Mouse (Mus musculus): ENCODE measurements around the gene Cep295.
"Not testable (repeated sequence)": the region's sequence is repeated elsewhere in the genome, so short reads cannot be mapped to it uniquely, and the experiment has no call there.

The Cep295 gene

DNA sequence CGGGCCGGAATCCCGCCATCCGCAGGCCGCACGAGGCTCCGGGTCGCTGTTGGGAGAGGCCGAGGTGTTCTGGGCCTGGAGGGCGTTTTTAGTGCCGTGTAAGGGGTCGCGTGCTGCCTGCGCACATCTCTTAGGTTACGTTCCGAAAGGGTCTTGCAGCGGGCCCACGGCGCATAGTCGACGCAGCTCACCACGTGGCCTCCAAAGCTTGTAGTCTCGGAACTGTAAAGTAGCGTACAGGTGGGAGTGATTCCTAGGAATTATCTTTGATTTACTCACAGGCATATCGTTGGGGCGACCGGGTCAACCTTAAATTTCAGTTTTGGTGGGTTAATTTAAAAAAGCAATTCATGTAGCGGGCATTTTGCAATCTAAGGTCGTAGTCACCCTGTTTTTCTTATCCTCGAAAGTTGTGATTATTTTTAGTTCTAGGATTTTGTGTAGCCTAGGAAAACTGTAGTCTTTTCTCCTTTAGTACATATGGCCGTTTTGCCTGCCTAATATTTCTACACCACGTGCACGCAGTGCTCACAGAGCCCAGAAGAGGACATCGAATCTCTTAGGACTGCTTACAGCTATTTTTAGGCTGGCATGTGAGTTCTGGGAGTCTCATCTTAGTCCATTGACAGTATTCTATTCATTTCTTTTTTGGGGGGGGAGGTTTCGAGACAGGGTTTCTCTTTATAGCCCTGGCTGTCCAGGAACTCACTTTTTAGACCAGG, 51.0 kb downstream of the Cep295 start, which contains the start of gene 4931406C07Rik:
TSS of gene 4931406C07Rik (minus strand) at position 51 of the 722 bp plus-strand sequence.
- DNase-seq, result no peak

DNA sequence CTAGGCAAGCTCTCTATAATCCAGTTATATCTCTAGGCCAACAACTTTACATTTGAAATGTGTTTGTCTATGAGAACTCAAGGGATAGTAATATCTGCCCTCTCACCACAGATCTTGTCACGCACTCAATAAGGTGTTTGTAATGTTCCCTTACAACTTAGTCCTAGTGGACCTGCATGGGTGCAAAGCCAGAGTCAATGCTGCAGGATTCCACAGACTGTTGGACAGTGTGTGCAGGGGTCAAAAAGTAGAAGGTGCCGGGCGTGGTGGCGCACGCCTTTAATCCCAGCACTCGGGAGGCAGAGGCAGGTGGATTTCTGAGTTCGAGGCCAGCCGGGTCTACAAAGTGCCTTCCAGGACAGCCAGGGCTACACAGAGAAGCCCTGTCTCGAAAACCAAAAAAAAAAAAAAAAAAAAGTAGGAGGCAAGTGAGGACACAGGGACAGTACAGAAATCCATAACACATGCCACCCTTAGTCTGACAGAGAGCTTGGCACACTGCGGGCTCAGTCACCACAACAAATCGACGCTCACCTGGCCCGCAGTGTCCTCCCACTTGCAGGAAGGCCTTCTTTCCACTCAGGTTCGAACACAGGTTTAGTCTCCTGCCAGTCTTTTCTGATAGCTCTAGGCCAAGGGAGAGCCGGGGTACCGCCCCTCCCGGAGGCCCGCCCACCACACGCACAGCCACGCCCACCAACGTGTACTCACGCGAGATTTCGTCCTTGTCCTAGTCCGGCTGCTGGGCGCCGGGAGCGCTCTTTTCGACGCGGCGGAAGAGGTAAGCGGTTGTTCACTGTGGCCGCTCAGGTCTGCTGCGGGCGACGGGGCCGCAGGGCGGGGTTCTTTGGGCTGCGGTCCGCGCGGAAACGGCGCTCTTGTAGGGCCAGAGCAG, 51.8 kb downstream of the Cep295 start, which contains the start of gene Taf1d:
TSS of gene Taf1d (plus strand) at position 712 of the 895 bp plus-strand sequence.
- DNase-seq, result peak; percentile 99

DNA sequence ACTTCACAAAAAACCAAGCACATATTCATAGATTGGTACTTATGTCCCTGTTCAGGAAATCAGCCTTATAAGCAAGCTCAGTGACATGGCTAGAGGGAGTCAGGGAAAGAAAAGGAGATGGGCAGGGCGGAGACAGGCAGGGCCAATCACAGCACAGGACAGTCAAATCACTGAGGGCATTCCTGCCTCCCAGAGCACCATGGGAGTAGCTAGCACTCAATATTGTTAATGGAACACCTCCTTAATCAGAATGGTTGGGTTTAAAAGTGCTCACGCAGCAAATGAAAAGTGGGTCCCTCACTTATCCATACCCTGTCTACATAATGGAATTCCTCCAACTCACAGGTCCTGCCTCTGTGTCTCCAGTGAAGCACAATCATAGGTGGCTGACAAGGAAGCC, 54.7 kb downstream of the Cep295 start:
- peak; percentile 61 for DNase-seq

DNA sequence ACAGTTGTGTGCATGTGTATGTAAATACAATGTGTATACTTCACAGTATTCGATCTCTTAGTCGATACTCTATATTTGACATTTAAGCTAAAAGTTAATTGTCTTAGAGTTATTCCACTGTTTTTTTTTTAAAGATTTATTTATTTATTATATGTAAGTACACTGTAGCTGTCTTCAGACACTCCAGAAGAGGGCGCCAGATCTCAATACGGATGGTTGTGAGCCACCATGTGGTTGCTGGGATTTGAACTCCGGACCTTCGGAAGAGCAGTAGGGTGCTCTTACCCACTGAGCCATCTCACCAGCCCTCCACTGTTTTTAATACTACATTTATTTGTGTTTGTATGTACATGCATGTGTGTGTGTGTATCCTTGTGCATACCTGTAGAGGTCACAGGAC, 55.6 kb downstream of the Cep295 start:
- DNase-seq, result not testable (repeated sequence)

DNA sequence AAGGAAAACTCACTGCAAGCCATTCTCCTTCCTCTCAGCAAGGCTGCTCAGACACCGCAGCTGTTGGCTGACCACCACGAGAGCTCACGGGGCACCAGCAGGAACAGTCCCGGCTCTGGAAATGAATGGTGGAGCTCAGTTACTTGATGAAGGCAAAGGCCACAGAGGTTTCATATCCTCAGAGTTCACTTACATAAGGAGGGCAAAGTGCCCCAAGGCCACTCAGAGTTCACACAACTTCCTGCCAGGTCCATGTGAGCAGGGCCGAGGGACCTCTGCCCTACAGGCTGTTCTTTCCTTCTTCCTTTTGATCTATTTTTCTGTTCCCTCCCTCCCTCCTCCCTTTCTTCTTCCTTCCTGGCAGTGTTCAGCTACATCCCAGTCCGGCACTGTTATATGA, 56.2 kb downstream of the Cep295 start:
- peak; percentile 78 for DNase-seq

DNA sequence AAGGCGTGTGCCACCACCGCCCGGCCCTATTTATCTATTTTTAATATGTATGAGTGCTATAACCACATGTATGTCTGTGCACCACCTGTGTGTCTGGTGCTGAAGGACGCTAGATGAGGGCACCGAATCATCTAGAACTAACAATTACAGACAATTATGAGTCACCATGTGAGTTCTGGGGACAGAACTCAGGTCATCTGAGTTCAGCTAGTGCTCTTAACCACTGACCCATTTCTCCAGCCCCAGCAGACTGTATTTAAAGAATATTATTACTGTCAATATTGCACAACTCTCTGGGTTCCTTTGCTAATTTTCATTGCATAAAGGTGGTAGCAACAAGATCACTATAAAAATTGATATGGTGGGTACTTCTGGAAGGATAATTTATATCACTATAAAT, 57.5 kb downstream of the Cep295 start:
- no peak for DNase-seq

DNA sequence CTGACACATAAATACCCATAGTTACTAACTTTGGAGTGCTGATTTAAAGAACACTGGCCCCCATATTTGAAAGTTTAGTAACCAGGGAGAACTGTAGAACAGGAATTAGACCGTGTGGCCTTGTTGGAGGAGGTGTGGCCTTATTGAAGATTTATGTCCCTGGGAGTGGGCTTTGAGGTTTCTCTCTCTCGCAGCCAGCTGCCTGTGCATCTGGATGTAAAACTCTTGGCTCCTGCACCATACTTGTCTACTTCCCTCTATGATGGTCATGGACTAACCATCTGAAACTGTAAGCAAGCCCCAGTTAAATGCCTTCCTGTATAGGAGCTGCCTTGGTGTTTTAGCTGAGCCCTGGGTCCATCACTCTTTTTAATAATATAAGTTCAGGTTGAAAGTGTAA, 59.1 kb downstream of the Cep295 start:
- DNase-seq, result no peak

DNA sequence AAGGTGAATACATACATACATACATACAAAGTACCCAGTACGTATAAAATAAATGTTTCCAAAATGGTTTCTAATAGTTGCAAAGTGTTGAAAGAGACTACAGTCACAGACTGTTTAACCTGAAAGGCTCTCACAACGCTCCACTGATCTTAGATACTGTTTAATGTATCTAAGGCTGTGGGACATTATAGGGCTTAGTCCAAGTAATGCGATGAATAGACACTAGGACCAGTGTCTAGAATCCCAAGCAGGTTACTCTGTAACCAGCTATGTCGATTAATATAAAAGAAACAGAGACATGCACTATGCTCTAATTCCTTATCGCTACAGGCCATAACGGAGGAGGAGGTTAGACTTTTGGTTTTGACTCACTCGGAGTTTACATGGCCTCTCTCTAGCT, 60.5 kb downstream of the Cep295 start:
- DNase-seq, result no peak

DNA sequence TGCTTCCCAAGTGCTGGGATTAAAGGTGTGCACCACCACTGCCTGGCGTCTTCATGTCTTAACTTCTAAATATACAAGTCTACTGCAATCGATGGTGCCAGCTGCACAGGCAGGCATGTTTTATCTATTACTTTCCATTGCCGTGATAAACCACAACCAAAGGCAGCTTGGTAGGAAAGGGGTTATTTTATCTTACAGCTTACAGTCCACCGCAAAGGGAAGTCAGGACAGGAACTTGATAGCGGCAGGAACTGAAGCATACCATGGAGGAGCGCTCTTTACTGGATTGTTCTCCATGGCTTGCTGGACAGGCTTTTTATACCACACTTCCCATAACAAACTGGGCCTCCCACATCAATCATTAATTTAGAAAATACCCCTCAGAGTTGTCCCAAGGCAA, 68.3 kb downstream of the Cep295 start:
- no peak for DNase-seq

DNA sequence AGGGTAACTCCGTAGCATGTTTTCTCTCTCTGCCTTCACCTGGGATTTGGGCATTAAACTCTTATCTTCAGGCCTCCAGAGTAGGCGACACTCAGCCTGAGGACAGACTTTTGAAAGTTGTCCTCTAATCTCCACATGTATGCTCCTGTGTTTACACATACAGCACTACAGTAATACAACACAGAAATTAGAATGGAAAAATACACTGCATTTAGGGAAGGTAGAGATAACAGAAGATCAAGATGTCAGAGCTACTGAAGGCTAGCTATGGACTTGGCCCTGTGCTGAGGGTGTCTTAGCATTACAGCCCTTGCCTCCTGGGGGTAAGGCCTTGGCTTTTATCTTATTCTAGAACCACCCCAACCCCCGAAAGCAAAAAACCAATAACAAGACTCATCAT, 69.2 kb downstream of the Cep295 start:
- DNase-seq, result no peak

DNA sequence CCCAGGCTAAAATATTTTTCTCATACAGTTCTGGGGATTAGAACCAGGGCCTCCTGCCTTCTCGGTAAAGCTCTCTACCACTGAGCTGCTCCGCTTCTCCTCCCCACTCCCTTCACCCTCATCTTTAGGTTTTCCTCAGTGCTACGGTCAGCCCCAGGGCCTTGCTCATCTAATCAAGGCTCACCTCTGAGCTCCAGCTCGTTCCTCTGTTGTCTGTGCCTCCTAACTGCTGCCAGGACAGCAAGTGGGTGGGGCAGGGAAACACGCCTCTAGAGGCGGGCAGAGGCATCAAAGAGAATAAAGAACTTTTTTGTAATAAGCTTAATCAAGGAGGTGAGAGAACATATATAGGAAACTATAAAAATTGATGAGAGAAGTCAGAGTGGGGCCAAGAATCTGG, 69.7 kb downstream of the Cep295 start:
- no peak for DNase-seq

DNA sequence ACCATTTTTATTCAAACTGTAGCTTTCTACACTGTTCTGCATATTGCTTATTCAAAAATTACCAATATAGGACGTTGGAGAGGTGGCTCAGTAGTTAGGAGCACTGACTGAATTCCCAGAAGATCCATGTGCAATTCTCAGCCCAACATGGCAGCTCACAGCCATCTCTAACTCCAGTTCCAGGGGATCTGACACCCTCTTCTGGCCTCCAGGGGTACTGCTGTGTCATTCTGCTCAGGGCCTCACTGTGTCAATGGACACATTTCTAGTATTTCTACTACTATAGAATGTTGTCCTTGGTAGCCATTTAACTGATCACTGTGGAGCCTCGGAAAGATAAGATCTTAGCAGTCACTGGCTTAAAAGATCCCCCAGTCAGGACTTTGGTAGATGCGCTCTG, 72.1 kb downstream of the Cep295 start:
- DNase-seq, result peak; percentile 48

DNA sequence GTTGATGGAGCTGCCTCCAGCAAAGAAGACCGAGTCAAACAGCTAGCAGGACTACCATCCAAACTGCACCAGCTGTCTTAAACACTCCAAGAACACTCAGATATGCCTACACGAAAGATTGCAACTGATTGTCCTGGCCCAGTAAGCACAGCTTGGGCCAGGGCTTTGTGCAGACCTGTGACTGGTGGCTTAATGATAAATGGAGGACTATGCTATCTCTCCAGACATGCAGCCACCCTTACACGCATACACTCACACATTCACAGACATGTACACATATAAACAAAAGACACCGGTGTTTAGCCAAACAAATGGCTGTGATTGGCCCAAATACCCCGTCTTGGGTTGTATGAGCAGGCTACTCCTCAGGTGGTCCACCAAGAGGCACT, 77.1 kb downstream of the Cep295 start:
- DNase-seq, result no peak

DNA sequence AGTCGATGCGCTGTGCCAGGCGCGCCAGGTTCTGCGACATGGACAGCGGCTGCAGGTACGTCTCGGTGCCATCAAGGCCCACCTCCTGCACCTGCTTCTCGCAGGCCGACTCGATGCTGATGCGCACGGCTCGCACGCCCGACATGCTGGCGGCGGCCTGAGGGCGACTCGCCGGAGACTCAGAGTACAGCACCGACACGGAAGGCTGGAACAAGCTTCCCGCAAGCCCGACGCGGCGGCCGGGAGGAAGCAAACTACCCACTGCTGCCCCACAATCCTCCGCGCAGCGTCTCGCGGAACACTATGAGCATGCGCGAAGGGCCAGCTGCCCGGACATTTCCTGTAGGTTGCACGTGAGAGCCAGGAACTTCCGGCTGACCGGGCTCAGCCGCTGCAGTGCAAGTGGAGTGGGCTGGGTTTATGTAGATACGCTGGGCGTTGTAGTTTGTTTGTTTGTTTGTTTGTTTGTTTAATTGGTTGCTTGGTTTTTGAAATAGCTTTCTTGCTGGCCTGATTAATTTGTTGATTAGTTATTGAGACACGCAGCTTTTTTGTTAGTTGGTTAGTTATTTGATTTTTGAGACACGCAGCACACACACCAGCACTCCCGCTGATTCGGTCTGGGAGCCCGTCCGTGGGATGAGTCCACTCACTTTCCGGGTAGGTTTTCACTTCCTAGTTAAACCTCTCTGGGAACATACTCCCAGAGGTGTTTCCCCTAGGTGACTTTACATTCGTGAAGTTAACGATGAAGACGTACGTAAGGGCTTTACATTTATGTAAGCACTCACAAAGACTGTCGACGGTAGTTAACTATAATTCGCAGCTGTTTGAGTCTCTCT, 77.7 kb downstream of the Cep295 start, which contains the start of gene Med17:
TSS of gene Med17 (minus strand) at position 283 of the 842 bp plus-strand sequence.
- peak; percentile 93 for DNase-seq

DNA sequence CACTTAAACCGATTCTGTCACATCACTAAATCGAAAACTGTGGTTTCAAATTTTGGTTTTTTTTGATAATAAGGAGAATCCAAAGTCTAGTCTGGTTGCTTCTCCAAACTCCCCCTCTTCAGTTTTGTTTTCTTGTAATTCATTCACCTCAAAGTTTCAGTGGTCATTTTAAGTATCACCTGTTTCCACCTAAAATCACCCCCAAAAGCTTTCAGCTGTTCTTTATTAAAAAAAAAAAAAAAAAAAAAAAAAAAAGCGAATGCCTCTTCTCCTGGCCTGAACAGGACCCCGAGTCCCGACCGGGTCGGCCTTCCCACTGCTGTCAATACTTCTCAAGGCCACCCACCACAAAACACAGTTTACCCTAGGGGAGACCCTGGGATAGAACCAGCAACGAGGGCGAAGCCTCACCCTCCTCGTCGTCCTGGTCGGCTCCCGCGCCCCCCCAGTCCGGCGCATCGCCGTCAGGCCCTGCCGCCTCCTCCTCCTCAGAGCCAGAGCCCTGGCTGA, 78.4 kb downstream of the Cep295 start:
- no peak for DNase-seq

DNA sequence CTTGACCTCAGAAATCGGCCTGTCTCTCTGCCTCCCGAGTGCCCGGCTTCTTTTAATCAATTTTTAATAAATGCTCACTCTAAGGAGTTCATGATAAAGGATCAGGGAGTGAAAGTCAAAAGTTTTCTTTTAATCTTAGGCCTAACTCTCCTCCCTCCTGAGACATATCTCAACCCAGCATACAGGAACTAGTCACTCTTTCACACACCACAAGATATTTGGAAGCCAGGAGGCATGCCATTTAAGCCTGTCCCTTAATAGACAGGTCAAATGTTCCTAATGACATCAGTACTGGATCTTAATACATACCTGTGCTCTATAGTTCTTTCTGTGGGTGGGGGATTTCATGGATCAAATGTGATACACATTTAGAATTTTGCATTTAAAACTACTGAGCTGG, 79.2 kb downstream of the Cep295 start:
- DNase-seq, result no peak

DNA sequence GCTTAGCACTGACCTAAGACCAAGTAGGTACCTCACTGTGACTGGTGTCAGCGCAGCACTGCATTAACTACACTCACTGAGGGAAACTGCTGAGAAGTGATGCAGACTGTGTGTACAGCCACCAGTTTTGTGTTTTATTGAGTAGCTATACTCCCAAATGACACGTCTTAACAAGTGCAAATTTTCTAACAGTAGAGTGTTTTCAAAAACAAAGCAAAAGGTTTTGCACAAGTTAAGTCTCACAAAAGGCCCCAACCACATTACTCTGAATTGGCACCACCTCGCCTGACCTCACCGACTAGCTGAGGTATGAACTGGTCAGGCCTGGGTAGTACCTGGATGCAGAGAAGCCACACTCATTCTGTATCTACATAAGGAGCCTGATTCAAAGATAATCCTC, 80.7 kb downstream of the Cep295 start:
- DNase-seq, result no peak

DNA sequence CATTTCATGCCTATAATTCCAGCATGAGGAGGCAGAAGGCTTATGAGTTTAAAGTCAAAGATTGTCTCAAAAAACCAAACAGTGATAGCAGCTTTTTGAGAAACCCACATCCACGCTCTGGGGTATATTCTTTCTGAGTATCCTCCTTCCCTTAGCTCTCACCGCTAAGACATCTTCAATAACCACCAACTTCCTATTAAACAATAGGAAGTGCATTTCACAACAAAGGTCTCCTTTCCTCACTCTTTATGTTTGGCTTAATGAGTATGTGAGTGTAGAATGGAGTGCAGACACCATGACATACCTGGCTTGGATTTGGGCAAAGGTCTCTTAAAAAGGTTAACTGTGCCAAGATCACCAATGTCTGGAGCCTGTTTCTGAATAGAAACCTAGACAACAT, 83.6 kb downstream of the Cep295 start:
- DNase-seq, result no peak
